Mouse (Mus musculus) liver, adult (tissue): ENCODE data around the gene Gramd1b.

Experiments used
- GATA4 ChIP-seq: IDR thresholded peaks from 2 replicates; pipeline ENCODE4 v1.6.1; 2014; ENCODE audit warnings: mild to moderate bottlenecking, low read length; ENCODE audit not compliant: insufficient replicate concordance

Gramd1b gene

DNA sequence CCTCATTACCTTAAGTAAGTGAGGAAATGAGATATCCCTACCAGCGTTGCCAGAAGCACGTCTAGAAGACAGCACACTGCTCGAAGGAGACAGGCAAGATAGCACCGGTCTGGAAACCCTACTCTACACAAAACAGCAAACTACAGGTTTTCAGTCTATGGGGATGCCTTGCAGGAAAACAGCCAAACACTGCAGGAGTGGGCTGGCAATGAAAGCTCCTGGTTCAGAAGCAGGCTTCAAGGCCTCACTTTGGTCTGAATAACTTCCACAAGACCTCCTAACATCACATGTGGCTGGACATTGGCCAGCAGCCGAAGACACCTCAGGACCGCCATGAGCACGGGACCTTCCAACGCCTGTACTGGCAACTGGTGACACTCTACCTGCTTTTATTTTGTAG lies 175.8 kb downstream of the Gramd1b start:
- TF ChIP-seq GATA4 = no peak

DNA sequence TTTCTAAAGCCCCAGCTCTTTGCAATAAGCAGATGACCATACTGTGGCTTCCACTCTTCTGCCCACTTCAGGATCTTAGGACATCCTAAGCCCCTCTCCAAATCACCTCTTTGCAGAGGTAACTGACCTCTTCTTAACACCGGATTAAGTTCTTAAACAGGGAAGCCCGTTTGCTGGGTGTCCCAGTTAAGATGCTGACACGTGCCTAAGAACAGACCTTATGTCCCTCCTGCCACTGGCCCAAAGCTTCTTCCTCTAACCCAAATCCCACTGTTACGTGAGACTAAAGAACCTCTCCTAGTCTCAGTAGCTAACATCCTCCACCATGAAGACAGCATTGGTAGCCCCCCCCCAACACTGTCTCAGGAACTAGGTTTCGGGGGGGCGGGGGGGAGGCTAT lies 177.6 kb downstream of the Gramd1b start:
- TF ChIP-seq GATA4 = no peak

DNA sequence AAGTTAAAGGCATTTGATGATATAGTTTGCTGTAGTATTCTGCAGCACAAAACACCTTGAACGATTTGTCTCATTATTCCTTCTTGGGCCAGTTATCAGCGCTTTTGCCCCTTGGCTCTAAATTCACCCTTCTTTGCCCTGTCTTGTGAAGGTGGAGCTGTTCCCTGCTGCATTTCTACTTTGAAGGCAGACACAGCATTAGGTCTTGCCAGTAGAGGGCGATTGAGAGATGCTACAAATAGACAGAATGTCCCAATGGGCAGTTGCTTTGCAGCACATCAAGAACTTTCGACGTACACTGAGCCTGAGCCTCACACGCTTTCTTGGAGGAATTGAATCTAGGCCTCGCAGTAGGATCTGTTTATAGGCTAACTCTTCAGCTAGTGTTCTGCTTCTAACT lies 180.5 kb downstream of the Gramd1b start:
- no peak for TF ChIP-seq GATA4

DNA sequence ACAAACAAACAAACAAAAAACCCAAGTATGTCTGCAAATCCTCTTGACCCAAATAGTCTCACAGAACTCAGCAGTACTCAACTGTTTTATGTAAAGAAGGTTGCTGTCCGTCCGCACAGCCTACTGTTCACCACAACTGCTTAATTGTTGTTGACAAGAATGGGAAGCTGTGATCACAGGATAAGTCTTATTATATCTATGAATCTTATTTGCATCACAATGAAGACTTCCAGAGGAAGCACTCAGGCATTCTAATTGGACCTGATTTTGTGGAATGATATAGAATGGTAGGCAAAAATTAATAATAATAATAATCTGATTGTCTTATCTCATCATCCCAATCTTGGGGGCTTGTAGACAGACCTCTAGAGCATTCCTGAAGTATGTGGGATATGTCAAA lies 181.1 kb downstream of the Gramd1b start:
- no peak for TF ChIP-seq GATA4

DNA sequence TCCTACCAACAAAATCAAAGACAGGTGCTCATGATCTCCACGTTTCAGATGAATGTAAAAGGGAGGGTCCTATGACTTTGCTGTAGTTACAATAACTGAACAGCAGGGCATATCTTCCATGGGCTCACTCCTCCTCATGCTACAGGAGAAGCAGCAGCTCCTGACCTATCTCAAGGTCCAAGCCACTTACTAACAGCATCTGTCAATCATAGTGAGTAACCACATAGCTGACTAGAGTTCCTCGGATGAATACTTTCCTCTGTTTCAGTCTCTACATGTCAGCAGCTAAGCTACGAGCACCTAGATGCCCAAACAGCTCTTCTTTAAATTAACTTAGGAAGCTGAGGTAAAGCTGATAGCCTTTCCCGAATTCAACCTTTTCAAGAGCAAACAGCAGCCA lies 181.6 kb downstream of the Gramd1b start:
- TF ChIP-seq GATA4 = no peak

DNA sequence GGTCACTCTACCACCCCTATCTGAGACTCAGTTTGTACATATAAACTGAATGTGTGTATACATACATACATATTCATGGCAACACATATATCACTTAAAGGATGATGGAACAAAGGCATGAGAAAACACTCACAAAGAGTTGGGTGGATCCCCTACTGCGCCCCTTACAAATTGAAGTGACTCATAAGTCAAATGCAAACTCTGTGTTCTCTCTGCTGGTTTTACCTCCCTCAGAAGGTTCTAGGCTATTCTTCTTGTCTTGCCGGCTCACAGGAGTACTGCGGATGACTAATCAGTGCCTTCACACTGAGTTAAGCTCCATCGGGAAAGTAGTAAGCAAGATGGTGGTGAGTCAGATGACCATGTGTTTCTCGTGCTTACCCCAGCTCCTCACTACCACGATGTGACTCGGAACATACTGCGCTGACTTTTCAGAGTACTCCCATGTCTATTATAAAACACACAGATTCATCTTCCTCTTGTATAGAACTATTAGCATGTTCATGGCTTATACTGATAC lies 182.4 kb downstream of the Gramd1b start:
- TF ChIP-seq GATA4 = no peak

DNA sequence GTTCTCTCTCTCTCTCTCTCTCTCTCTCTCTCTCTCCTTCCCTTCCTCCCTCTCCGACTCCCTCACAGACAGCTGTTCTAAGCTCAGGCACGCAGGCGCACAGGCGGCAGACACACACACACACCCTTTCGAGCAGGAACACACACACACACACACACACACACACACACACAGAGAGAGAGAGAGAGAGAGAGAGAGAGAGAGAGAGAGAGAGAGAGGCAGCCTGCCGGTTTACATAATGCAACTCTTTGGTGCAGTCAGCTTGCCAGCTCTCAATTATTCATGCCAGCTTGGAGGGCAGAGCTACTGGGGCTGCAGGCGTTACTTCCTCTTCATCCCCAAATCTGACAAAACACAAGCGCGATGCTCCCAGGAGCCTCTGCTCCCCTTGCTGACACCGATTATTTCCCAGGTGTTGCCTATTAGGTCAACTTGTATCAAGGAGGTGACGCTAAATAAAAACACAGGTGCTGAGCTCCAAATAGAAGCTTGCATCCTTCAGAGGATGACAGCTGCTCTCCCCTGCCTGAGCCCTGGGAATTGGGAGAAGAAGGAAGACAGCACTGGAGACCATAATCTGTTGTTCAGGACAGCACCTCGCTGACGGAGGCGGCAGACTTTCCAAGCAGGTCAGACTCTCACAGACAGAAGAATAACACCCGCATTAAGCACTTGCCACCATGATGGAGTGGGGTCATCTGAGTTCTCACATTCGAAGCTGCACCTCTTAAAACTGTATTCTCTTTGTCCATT lies 184.8 kb downstream of the Gramd1b start:
- TF ChIP-seq GATA4 = no peak

DNA sequence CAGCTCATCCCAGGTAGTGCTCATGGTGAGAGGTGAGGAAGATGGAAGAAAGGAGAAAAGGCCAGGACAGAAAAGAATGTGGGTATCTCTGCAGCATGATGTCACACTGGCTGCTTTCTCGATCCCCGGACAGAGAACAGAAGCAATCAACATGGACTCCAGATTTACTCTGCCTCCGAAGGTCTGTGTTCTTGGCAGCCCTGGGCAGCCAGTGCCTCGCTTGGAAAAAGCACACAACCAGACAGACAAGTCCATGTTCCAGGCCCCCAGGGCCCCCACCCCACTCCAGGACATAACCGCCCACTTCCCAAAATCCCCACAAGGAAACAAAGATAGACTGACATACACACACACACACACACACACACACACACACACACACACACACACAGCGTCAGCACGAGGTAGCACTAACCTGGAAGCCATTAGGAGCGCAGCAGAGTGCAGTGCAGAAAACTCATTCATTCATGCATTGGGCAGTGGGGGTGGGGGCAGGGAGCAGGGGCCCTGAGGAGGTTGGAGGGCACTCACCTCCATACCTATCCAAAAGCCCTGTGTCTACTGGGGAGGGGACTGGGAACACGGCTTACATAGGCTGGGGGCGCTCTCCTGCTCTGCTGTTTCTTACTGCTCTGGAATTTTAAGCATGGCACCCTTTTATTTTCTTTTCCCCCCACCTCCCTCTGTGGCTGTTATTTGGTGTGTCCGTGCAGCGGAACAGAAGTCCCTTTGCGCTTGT lies 185.5 kb downstream of the Gramd1b start:
- no peak for TF ChIP-seq GATA4

DNA sequence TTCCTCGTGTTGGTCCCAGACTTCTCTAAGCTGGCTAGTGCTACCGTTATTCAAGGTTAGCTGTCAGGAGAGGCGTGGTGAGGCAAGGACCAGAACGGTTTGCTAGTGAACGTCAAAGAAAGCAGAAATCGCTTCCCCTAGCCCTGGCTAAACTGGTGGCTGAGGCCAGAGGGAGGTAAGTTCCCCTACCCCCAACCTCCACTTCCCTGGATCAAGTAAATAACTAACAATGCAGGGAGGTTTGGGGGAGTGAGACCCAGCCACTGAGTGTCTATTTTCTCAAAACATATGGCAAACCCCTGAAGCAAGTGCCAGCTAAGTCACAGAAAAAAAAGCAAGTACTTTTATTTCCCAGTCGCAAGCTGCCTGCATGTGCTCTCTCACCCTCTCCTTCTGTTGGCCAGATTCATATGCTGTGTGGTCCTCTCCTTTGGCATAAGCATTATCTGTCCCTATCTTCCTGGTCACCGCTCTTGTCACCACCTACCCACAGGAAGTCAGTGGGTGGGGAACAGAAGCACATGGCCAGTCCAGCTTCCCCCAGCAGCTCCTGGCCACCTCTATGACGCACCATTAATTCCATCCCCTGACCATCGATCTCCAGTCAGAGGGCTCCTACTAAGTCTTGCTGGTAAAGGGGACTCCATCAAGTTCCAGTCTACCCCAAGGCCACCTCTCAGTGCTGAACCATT lies 186.2 kb downstream of the Gramd1b start:
- no peak for TF ChIP-seq GATA4

DNA sequence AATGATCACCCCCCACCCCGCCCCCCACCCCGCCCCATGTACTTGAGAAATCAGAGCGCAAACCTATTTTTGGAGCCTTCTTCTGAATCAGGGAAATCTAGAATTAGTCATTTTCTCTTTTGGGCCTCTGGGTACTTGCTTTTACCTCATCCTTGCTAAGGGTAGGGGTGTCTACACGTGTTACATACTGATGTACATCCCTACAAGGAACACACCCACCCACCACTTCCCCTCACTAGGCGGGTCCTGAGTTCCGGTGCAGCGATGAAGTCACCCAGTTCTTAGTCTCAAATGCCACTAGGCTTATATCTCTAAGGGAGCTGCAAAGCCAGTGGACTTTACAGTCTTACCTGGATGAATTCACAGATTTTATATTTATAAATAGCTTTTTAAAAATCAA lies 187.4 kb downstream of the Gramd1b start:
- no peak for TF ChIP-seq GATA4

DNA sequence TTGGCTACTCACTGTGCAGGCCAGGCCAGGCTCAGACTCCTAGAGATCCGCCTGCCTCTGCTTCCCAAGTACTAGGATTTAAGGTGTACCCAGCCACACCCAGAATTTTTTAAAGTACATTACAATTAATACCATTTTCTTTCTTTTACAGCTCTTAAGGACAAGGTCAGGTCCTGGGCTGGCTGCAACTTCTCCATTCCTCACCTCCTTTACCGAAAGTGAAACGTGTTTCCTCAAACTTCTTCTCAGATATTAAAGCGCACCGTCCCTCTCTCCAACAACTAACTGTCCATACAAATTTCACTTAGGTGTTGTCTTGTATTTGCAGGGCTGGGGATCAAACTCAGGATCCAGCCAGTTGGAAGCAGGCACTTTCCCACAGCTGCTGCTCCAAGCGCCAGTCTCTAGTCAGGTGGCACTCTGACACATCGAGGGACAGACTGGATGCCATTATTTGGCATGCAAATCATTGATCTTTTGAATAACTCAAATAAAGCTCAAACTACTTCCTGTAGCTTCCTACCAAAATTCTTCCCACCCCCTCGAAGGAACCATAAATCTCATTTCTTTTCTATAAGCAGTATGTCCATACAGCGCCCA lies 188.0 kb downstream of the Gramd1b start:
- TF ChIP-seq GATA4 = no peak

DNA sequence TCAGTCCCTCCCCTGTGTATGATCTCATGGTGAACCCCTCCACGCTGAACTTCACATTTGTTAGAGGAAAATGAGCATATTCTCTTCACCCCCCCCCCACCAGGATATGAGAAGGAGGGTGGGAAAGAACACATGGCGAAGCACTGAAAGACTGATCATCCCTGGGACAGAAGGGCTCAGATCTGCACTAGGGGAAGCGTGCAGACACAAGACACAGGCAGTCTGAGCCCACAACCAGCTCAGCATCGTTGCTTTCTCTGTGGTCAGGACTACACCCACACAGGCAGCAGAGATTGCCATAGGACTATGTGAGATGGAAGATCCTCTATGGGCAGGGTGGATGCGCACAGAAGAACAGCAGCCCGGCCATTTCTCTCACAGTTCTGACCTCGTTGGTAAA lies 189.1 kb downstream of the Gramd1b start:
- TF ChIP-seq GATA4 = no peak

DNA sequence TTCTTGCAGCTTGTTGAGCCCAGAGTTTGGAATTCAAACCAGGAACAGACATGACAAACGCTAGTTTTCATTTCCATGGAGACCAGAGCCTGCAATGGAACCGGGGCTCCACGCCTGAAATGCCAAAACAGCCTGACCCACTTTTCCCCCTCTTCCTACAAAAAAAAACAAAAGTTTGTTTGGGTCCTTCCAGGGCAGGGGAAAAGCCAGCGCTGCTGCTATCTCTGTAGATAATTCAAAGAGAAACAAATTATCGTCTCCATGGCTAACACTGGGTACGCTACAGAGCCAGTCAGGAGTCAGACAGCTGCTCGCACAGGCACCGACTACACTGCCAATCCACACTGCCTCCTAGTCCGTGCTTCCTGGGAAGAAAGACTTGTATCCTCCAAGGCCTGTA lies 191.6 kb downstream of the Gramd1b start:
- TF ChIP-seq GATA4 = no peak

DNA sequence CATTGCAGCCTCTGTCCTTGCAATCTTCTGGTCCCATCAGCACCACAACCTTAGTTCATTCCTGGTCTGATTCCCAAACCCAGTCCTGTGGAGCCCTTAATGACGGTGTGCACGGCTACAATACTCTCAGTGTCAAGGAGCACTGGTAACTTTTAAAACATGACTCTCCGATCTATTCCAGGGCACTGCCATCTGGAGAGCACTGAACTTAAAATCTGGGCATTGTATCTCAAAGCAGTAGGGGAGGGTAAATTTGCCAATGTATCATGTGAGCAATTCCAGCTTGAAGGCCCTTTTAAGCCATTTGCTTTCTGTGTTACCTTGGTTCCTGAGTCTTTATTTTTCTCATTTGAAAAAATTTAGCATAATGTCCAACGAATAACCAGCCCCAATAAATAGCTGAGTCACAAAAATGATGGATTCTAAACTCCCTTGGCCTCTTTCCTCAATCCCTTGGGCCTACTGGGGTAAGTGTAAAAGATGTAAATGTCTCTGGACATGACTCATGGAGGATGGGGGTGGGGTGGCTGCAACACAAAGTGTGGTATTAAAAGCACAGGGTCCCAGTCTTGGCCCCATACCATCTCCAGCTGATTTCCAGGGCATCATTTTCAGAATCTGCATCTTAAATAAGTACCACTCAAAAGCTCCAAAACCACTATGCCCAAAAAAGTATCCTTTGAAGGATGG lies 193.9 kb downstream of the Gramd1b start:
- TF ChIP-seq GATA4 = no peak

DNA sequence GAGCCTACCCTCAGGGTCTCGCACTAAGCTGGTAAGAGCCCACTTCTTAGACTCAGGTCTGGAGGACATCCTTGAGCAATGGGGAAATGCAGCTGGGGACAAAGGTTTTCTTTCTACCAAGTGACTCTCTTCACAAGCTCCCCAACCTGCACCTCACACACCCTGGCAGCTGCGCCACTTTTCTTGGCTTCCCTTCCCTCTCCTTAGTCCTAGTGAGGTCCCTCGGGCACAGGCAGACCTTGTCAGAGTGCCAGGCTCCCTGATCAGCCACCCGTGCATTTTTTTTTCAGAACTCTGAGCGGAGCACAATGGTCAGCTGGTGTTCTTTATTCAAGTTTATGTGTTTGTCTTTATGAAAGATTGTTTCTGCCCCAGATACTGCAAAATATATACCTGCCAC lies 194.5 kb downstream of the Gramd1b start:
- no peak for TF ChIP-seq GATA4
